Mouse (Mus musculus) E14TG2a.4 (cell line): Measurements from ENCODE around the gene Gm20388.

ENCODE experiments used
- CTCF ChIP-seq: conservative IDR thresholded peaks from 2 replicates; pipeline ENCODE4 v1.5.1; 2014; ENCODE audit warnings: low read length
- NANOG ChIP-seq: IDR thresholded peaks from 2 replicates; pipeline ENCODE4 v1.6.1; 2014; ENCODE audit warnings: borderline replicate concordance, low read length, mixed read lengths
- POU5F1 ChIP-seq: IDR thresholded peaks from 2 replicates; pipeline ENCODE4 v1.6.1; 2014; ENCODE audit warnings: low read length, borderline replicate concordance

- TF ChIP-seq CTCF = no peak
- no peak for TF ChIP-seq NANOG
- no peak for TF ChIP-seq POU5F1
These were observed 977.4 kb downstream of the Gm20388 start for GRCm38 (mm10) chr8:120888005-120888404.
